Mouse (Mus musculus): ENCODE data around the gene Tspan18. TPM values are rescaled to one million over a fixed set of nuclear protein-coding genes. Genes with fewer than 3 reads are reported as not detected.

Tspan18 gene
- polyA plus RNA-seq, 1 experiment from 2014 or later = 30.2 TPM

- Histone ChIP-seq H3K9ac (replicated peaks; ENCODE audit: low read depth, low read length) (no peak overlapping the region), H3K4me3 (ENCODE audit: low read depth, low read length) (no peak overlapping the region), H3K4me2 (ENCODE audit: low read depth, low read length) (no peak overlapping the region), H3K27ac (ENCODE audit: low read depth, low read length) (no peak overlapping the region), H3K27me3 (ENCODE audit: control insufficient read depth, insufficient read depth, low read length) (no peaks in the 10 kb centered on the region), H3K36me3 (ENCODE audit: control insufficient read depth, insufficient read depth, low read length) (no peaks in the 10 kb centered on the region), H3K4me1 (ENCODE audit: control insufficient read depth, insufficient read depth, low read length) (peaks cover 20% of the 10 kb centered on the region), H3K9me3 (ENCODE audit: control insufficient read depth, low read length) (no peaks in the 10 kb centered on the region)
- 83% methylated on average over 8 of the region's 8 CpGs for WGBS
- ATAC-seq (ENCODE audit: low read depth) = no peak
Measured at GRCm38 (mm10) chr2:93244090-93244443, 90.2 kb downstream of the Tspan18 start.

DNA sequence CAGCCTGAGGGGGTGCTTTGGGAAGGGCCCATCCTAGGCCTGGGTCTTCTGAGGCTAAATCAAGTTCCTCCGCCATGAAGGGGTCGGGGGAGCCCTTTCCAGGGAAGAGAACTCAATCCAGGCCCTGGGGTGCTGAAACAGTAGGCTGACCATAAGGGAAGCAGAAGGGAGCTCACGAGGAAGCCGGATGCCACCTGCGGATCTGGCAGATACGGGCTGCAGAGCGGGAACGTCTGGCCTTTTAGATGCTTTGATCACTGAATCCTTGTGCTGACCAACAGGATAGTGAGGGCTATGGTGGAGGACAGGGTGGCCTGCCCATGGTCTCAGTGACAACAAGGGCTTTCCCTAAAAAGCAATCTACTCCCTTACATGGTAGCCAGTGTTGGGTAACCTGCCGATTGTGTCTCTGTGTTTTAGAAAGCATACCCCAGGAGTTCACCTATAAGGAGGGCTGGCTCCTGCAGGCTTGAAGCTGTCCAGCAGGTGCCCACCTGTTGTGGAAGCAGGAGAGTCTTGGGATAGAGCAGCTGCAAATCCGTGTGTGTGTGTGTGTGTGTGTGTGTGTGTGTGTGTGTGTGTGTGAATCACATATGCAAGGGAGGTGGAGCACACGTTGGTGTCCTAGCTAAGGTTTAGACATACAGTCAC lies 90.7 kb downstream of the Tspan18 start:
- Histone ChIP-seq H3K9ac (replicated peaks; ENCODE audit: low read depth, low read length) (no peak overlapping the region), H3K4me1 (ENCODE audit: control insufficient read depth, insufficient read depth, low read length) (peaks cover 15% of the 10 kb centered on the region)
- 80% methylated on average over 11 of the region's 11 CpGs for WGBS

DNA sequence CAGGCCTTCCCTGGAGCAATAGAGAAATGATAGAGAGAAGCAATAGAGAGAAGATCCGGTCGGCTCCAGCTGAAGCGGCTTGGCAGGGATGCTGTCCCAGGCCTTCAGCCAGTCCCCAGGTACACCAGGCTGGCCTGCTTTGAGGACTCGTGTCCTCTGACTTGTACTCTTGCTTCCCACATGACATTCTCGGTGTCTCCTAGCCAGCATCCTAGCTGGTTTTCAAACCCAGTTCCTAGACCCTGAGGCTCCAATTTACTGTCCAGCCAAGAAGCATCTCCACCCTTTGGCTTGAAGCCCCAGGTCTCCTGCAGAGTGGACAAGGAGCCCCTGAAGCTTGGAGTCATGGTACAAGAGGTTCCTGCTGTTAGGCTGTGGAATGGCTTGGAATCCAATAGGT lies 92.1 kb downstream of the Tspan18 start:
- no peak for ATAC-seq (ENCODE audit: low read depth)
- H3K36me3 ChIP-seq (ENCODE audit: control insufficient read depth, insufficient read depth, low read length) = no peaks in the 10 kb centered on the region
- no peak overlapping the region for H3K9ac ChIP-seq (replicated peaks; ENCODE audit: low read depth, low read length)
- H3K9me3 ChIP-seq (ENCODE audit: control insufficient read depth, low read length) = no peaks in the 10 kb centered on the region
- WGBS = 69% methylated on average over 5 of the region's 5 CpGs
- no peak overlapping the region for H3K4me2 ChIP-seq (ENCODE audit: low read depth, low read length)
- H3K4me1 ChIP-seq (ENCODE audit: control insufficient read depth, insufficient read depth, low read length) = 0 out of 2 replicates have a peak, but pooled peaks cover 7% of the 10 kb centered on the region
- no peak overlapping the region for H3K27ac ChIP-seq (ENCODE audit: low read depth, low read length)
- H3K27me3 ChIP-seq (ENCODE audit: control insufficient read depth, insufficient read depth, low read length) = no peaks in the 10 kb centered on the region
- H3K4me3 ChIP-seq (ENCODE audit: low read depth, low read length) = no peak overlapping the region

More for the DNA sequence above, 90.7 kb downstream of the Tspan18 start:
- H3K27me3 ChIP-seq (ENCODE audit: control insufficient read depth, insufficient read depth, low read length) = no peaks in the 10 kb centered on the region
- H3K4me2 ChIP-seq (ENCODE audit: low read depth, low read length) = no peak overlapping the region
- H3K9me3 ChIP-seq (ENCODE audit: control insufficient read depth, low read length) = no peaks in the 10 kb centered on the region
- no peak for ATAC-seq (ENCODE audit: low read depth)
- no peaks in the 10 kb centered on the region for H3K36me3 ChIP-seq (ENCODE audit: control insufficient read depth, insufficient read depth, low read length)
- no peak overlapping the region for H3K27ac ChIP-seq (ENCODE audit: low read depth, low read length)
- no peak overlapping the region for H3K4me3 ChIP-seq (ENCODE audit: low read depth, low read length)

DNA sequence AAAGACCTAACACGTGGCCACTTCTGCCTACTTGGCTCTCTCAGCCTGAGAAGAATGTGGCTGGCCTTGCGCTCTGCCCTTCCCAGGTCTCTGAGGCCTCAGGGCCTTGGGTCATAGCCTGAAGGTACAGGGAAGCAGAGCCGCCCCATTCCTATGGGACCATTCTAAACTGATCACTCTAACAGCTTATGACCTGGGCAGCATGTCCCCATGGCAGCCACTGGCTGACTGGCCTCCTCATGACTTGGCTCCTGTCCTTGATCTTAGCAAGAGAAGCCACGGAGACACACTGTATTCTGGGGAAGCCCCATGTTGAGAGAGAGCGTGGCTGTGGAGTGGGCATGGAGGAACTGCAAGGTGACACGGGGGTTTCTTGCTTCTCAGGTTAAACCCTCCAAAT lies 95.4 kb downstream of the Tspan18 start:
- WGBS = 90% methylated on average over 6 of the region's 6 CpGs

GRCm38 (mm10) chr2:93237055-93237454 lies 97.2 kb downstream of the Tspan18 start:
- no peak for ATAC-seq (ENCODE audit: low read depth)
- no peak overlapping the region for H3K27ac ChIP-seq (ENCODE audit: low read depth, low read length)
- no peaks in the 10 kb centered on the region for H3K27me3 ChIP-seq (ENCODE audit: control insufficient read depth, insufficient read depth, low read length)
- 59% methylated on average over 1 of the region's 1 CpGs for WGBS
- no peak overlapping the region for H3K4me3 ChIP-seq (ENCODE audit: low read depth, low read length)
- H3K4me1 ChIP-seq (ENCODE audit: control insufficient read depth, insufficient read depth, low read length) = no peaks in the 10 kb centered on the region
- H3K9ac ChIP-seq (replicated peaks; ENCODE audit: low read depth, low read length) = no peak overlapping the region
- no peak overlapping the region for H3K4me2 ChIP-seq (ENCODE audit: low read depth, low read length)
- H3K36me3 ChIP-seq (ENCODE audit: control insufficient read depth, insufficient read depth, low read length) = no peaks in the 10 kb centered on the region
- H3K9me3 ChIP-seq (ENCODE audit: control insufficient read depth, low read length) = no peaks in the 10 kb centered on the region

More for the DNA sequence above, 95.4 kb downstream of the Tspan18 start:
- Histone ChIP-seq H3K4me2 (ENCODE audit: low read depth, low read length) (no peak overlapping the region), H3K27ac (ENCODE audit: low read depth, low read length) (no peak overlapping the region), H3K4me1 (ENCODE audit: control insufficient read depth, insufficient read depth, low read length) (0 out of 2 replicates have a peak, but pooled peaks cover 3% of the 10 kb centered on the region), H3K27me3 (ENCODE audit: control insufficient read depth, insufficient read depth, low read length) (no peaks in the 10 kb centered on the region), H3K9me3 (ENCODE audit: control insufficient read depth, low read length) (no peaks in the 10 kb centered on the region), H3K36me3 (ENCODE audit: control insufficient read depth, insufficient read depth, low read length) (no peaks in the 10 kb centered on the region), H3K9ac (replicated peaks; ENCODE audit: low read depth, low read length) (no peak overlapping the region), H3K4me3 (ENCODE audit: low read depth, low read length) (no peak overlapping the region)
- no peak for ATAC-seq (ENCODE audit: low read depth)

GRCm38 (mm10) chr2:93232141-93232540 lies 102.2 kb downstream of the Tspan18 start:
- H3K27me3 ChIP-seq (ENCODE audit: control insufficient read depth, insufficient read depth, low read length) = no peaks in the 10 kb centered on the region
- 76% methylated on average over 1 of the region's 1 CpGs for WGBS
- H3K27ac ChIP-seq (ENCODE audit: low read depth, low read length) = no peak overlapping the region
- peaks cover 10% of the 10 kb centered on the region for H3K4me1 ChIP-seq (ENCODE audit: control insufficient read depth, insufficient read depth, low read length)
- H3K36me3 ChIP-seq (ENCODE audit: control insufficient read depth, insufficient read depth, low read length) = no peaks in the 10 kb centered on the region
- no peak overlapping the region for H3K4me2 ChIP-seq (ENCODE audit: low read depth, low read length)
- no peaks in the 10 kb centered on the region for H3K9me3 ChIP-seq (ENCODE audit: control insufficient read depth, low read length)
- no peak overlapping the region for H3K4me3 ChIP-seq (ENCODE audit: low read depth, low read length)
- no peak for ATAC-seq (ENCODE audit: low read depth)
- H3K9ac ChIP-seq (replicated peaks; ENCODE audit: low read depth, low read length) = no peak overlapping the region

- peak; percentile 23 for ATAC-seq (ENCODE audit: low read depth)
- WGBS = 8% methylated on average over 5 of the region's 5 CpGs
- peaks cover 20% of the 10 kb centered on the region for H3K4me1 ChIP-seq (ENCODE audit: control insufficient read depth, insufficient read depth, low read length)
- H3K27ac ChIP-seq (ENCODE audit: low read depth, low read length) = peak overlapping the region; percentile 68
- no peak overlapping the region for H3K9ac ChIP-seq (replicated peaks; ENCODE audit: low read depth, low read length)
- no peak overlapping the region for H3K4me2 ChIP-seq (ENCODE audit: low read depth, low read length)
- no peaks in the 10 kb centered on the region for H3K27me3 ChIP-seq (ENCODE audit: control insufficient read depth, insufficient read depth, low read length)
- H3K4me3 ChIP-seq (ENCODE audit: low read depth, low read length) = no peak overlapping the region
- H3K9me3 ChIP-seq (ENCODE audit: control insufficient read depth, low read length) = no peaks in the 10 kb centered on the region
- H3K36me3 ChIP-seq (ENCODE audit: control insufficient read depth, insufficient read depth, low read length) = no peaks in the 10 kb centered on the region
Measured at GRCm38 (mm10) chr2:93228480-93228824, 105.9 kb downstream of the Tspan18 start.

DNA sequence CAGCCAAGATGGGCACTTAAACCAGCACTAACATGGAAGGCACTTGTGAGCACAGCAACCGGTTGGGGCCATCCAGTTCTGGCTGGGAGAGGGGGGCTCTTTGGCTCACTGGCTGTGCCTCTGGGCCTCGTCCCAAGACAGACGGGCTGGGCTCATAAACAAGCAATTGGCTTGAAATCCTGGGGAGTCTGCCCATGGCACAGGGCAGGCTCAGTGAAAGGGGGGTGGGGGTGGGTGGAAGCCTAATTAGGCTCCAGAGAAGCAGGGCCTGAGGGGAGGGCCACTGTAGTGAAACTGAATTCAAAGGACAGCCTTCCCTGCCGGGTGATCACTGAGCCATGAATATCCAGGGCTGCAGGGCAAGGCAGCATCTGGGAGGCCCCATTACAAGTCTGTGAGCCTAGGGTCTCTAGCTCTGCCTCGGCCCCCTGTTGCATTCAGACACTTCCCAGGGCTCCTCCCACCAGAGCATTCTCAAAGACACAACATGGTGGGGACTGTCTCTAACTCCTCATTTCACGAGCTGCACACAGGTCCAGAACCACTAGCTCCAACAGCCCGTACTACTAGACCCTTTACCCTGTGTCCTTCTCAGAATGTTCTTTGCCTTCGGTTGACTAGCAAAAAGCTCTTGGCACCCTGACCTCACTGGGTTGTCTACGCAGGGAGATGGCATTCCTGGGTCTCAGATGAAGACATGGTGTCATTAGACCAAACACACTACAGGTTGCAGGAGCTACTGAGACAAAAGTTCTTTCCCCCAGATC lies 106.4 kb downstream of the Tspan18 start:
- H3K4me3 ChIP-seq (ENCODE audit: low read depth, low read length) = no peak overlapping the region
- no peaks in the 10 kb centered on the region for H3K27me3 ChIP-seq (ENCODE audit: control insufficient read depth, insufficient read depth, low read length)
- peak; percentile 82 for ATAC-seq (ENCODE audit: low read depth)
- H3K4me2 ChIP-seq (ENCODE audit: low read depth, low read length) = no peak overlapping the region
- H3K9ac ChIP-seq (replicated peaks; ENCODE audit: low read depth, low read length) = no peak overlapping the region
- H3K4me1 ChIP-seq (ENCODE audit: control insufficient read depth, insufficient read depth, low read length) = peaks cover 24% of the 10 kb centered on the region
- 13% methylated on average over 9 of the region's 9 CpGs for WGBS
- H3K27ac ChIP-seq (ENCODE audit: low read depth, low read length) = peak overlapping the region; percentile 68
- no peaks in the 10 kb centered on the region for H3K36me3 ChIP-seq (ENCODE audit: control insufficient read depth, insufficient read depth, low read length)
- no peaks in the 10 kb centered on the region for H3K9me3 ChIP-seq (ENCODE audit: control insufficient read depth, low read length)
